Mouse (Mus musculus) adrenal gland, adult 18-20 months (tissue): Measurements from ENCODE around the gene Ms4a6d. TPM values are rescaled to one million over a fixed set of nuclear protein-coding genes. Genes with fewer than 3 reads are reported as not detected.
"Not testable (repeated sequence)": the region's sequence is repeated elsewhere in the genome, so short reads cannot be mapped to it uniquely, and the experiment has no call there.

Experiments used
- DNase-seq, 2 experiments: peaks; one replicate each; pipeline ENCODE4 v3.0.0; 2021 to 2022; ENCODE audit warnings: low spot score in 2 of 2
- total RNA-seq, 2 experiments: library from RNA; stranded (reverse); gene quantifications; 1 replicate in 1 of 2; 2 replicates in 1 of 2; pipeline ENCODE4 v1.2.3; 2021

Ms4a6d gene
- total RNA-seq, 2 experiments from 2014 or later = 8.2 to 11.6 TPM

DNA sequence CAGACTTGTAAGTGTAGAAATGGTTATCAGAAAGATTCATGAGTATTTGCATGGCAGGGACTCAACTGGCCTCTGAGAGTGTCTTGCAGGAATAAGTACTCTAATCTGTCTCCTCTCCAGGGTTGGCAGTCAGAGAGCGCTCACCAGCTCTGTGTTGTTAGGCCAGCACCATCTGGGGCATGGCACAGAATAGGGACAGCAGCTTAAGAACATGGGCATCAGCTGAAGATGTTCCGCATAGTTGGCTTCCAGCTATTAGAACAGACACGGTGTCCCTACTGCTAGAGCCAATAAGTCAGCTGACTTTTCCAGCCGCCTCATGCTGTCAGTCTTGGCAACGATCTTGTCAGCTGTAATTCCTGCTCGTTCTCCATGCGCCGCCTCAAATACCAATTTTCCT lies 29.7 kb downstream of the Ms4a6d start:
- DNase-seq = no peak

DNA sequence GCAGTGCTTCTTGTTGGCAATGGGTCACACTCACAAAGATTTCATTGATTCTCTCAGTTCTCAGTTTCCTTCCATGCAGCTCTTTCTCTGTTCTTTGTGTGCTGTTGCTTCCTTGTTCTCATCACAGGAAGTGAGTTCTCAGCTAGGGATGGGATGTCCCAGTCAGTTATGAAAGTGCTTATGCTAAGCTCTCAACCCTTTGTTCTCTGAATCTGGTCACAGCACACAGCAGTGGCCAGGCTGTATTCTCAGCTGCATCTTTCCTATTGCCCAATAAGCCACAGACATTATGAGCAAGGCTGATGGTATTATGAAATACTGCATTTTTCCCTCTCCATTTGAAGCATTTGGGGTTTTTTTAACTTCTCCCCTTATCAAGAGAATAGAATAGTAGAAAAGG lies 45.1 kb downstream of the Ms4a6d start:
- not testable (repeated sequence) for DNase-seq

DNA sequence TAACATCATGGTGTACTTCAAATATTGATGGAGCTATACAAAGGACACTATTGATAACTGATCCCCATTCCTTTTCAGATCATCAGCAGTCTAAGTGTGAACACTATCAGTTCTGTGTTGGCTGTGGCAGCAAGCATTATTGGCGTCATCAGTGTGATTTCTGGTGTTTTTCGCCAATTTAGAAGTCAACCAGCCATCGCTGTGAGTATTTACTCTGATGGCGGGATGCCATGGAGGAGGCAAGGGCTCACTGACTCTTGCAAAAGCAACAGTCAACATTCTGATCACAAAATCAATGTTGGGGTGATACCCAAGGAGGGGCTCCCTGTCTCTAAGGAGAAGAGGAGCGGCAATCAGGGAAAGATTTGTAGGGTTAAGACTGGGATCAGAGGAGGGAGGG lies 49.9 kb downstream of the Ms4a6d start:
- no peak for DNase-seq

- DNase-seq = no peak
Observed at GRCm38 (mm10) chr19:11547911-11548310, 56.7 kb downstream of the Ms4a6d start.

GRCm38 (mm10) chr19:11544383-11544782 lies 60.3 kb downstream of the Ms4a6d start:
- DNase-seq = not testable (repeated sequence)

- not testable (repeated sequence) for DNase-seq
Observed at GRCm38 (mm10) chr19:11540166-11540821, 64.4 kb downstream of the Ms4a6d start.

DNA sequence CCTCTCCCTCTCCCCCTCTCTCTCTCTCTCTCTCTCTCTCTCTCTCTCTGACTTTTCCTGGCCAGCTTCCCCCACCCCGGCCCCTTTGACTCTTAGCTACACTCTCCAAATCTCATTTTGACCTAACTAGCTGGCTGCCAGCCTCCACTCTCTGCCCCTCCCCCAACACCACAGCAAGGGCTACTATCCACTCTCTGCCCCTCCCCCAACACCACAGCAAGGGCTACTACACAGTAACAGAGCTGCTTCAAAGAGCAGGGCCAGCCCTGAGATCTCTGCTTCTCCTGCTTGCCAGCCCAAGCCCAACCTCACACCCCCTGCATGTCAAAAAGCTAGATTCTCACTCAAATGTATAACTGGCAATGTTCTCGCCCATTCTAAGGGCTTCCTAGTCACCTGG lies 67.3 kb downstream of the Ms4a6d start:
- DNase-seq = no peak

Other genes starting within 250 kb of the Ms4a6d start
- 10 to 100 TPM; 10.1 to 12.5 TPM for gene Ms4a4a, start 229.3 kb downstream of the Ms4a6d start, total RNA-seq
- gene Ms4a4c, start 200.1 kb downstream of the Ms4a6d start, total RNA-seq = 1 to 10 TPM; 1.5 to 2.9 TPM
- gene Ms4a4b, start 161.3 kb downstream of the Ms4a6d start, total RNA-seq = 1 to 10 TPM in 1 of 2 experiments, under 1 TPM in 1; 0.70 to 2.0 TPM
- gene Ms4a6c, start 135.5 kb downstream of the Ms4a6d start, total RNA-seq = 10 to 100 TPM; 14.6 to 21.3 TPM
- 1 to 10 TPM in 1 of 2 experiments, not detected in 1; 1.1 TPM for gene Gm8369, start 118.9 kb downstream of the Ms4a6d start, total RNA-seq
- 10 to 100 TPM; 13.6 to 14.8 TPM for gene Ms4a6b, start 88.3 kb downstream of the Ms4a6d start, total RNA-seq
- 1 to 10 TPM; 3.5 to 3.9 TPM for gene Ms4a4d, start 68.0 kb downstream of the Ms4a6d start, total RNA-seq
- gene Ms4a2, start 18.9 kb upstream of the Ms4a6d start, total RNA-seq = not detected
- not detected for gene Ms4a3, start 36.0 kb upstream of the Ms4a6d start, total RNA-seq
- under 1 TPM in 1 of 2 experiments, not detected in 1; 0.50 TPM for gene Oosp2, start 55.7 kb upstream of the Ms4a6d start, total RNA-seq
- gene Oosp1, start 86.3 kb upstream of the Ms4a6d start, total RNA-seq = 1 to 10 TPM in 1 of 2 experiments, not detected in 1; 3.3 TPM
- not detected for gene Oosp3, start 92.2 kb upstream of the Ms4a6d start, total RNA-seq
- gene Gif, start 142.7 kb upstream of the Ms4a6d start, total RNA-seq = not detected
- gene Mrpl16, start 165.5 kb upstream of the Ms4a6d start, total RNA-seq = 10 to 100 TPM; 63.6 to 72.3 TPM
- 1 to 10 TPM; 6.9 to 9.5 TPM for gene Stx3, start 214.6 kb upstream of the Ms4a6d start, total RNA-seq
- gene Olfr1417, start 234.4 kb upstream of the Ms4a6d start, total RNA-seq = not detected